Mouse (Mus musculus): ENCODE data around the gene Erc2. TPM values are rescaled to one million over a fixed set of nuclear protein-coding genes. Genes with fewer than 3 reads are reported as not detected.
"Not testable (repeated sequence)": the region's sequence is repeated elsewhere in the genome, so short reads cannot be mapped to it uniquely, and the experiment has no call there.

The Erc2 gene
- total RNA-seq, 2 experiments from 2014 or later = 253 to 265 TPM

DNA sequence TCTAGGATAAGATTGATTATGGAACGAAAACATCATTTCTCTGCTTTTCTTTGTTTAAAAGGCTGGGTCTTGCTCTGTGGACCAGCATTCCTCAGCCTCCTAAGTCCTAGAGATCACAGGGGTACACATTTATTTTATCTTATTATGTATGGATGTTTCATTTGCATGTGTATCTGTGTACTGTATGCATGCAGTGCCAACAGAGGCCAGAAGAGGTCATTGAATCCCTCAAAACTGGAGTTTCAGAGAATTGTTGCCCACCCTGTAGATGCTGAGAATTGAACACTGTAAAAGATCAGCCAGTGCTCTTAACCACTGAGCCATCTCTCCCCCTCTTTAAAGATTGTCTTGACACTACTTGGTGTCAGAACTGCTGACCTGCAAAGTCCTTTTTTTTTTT lies 251.4 kb downstream of the Erc2 start:
- intact Hi-C loops (cut with DNase I) = no loop called here
- no peak for DNase-seq (ENCODE audit: extremely low spot score in 1 of 2, low spot score in 2 of 2)

DNA sequence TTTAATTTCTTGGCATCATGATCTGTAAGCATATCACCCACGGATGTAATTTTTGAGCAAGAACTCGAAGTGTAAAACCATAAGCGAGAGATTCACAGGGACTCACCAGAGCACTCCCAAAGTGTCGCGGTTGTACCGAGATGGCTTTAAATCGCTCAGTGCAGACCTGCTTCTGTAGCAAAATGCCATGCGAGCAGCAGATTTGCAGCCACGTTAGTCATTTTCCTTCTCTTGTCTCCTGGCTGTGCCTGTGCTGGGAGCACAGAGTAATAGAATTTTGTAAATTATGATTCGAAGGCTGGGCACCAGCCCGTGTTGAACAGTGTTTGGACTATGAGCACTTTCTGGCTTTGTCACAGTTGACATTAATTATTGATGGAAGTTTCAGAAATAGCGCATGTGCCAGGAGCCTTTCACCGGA lies 253.8 kb downstream of the Erc2 start:
- DNase-seq (ENCODE audit: extremely low spot score in 1 of 2, low spot score in 2 of 2) = peak; percentile 21 to 49
- intact Hi-C loops (cut with DNase I) = no loop called here

DNA sequence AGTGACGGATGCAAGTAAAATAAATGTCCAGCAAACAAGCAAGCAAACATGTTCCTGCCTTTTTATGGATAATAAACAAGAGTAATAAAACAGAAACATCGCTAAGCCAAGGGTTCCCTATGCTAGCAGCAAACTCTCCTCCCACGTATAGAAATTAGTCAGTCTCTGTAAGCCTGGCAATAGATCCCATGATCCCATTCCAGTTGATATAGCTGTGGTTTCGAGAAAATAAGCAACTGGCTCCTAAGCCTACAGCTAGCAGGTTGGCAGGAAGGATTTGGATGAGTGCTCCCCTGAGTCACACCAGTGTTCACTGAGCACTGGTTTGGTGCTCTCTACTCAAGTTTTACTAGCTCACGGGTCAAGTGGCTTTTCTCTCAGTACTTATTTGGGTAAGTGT lies 259.7 kb downstream of the Erc2 start:
- intact Hi-C loops (cut with DNase I) = no loop called here
- DNase-seq (ENCODE audit: extremely low spot score in 1 of 2, low spot score in 2 of 2) = no peak

DNA sequence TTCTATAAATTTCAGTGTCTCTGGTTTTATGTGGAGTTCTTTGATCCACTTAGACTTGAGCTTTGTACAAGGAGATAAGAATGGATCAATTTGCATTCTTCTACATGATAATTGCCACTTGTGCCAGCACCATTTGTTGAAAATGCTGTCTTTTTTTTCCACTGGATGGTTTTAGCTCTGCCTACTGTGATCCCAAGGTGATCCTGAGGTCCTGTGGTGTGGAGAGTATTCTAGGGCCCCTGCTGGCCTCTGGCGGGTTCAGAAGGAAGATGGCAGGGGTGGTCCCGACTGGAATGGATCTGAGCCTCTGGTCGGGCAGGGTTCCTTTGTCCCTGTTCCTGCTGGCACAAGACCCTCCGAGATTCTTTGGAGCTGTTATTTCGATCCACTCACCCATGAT lies 264.1 kb downstream of the Erc2 start:
- intact Hi-C loops (cut with DNase I); DNase-seq (ENCODE audit: extremely low spot score in 1 of 2, low spot score in 2 of 2): not testable (repeated sequence)

DNA sequence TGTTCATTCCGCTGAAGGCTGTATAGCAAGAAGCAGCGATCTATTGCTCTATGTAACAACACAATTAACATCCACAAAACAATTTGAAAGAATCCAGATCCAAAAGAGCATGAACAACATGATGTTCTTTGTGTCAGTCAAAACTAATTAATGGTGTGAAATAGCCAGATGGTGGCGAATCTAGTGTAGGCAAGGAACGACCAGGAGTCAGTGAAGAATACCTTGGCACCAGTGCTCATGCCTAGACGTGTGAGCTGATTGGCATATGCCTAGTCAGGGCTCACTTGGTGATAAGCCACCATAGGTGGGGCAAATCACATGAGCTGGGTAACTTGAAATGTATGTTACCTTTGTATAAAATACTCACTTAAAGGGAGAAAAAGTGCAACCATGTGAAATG lies 265.3 kb downstream of the Erc2 start:
- DNase-seq (ENCODE audit: extremely low spot score in 1 of 2, low spot score in 2 of 2) = no peak
- intact Hi-C loops (cut with DNase I) = no loop called here

DNA sequence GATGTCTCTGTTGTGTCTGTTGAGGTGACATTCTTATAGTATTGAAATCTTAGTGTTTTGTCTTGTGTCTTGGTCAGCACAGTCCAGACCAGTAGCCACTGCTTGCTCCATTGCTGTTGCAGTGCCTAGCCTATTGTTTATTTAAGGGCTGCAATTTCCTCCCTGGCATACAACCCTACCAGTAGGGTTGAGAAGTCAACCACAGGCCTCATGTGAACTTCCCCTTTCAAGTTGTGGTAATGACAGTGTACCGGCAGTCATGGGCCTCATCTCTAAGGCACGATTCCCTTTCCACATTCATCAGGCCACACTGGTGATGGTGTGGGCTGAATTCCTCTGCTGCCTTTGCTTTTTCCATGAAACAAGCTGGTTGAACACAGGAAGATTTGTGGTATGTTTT lies 267.4 kb downstream of the Erc2 start:
- DNase-seq (ENCODE audit: extremely low spot score in 1 of 2, low spot score in 2 of 2) = no peak
- intact Hi-C loops (cut with DNase I) = no loop called here

DNA sequence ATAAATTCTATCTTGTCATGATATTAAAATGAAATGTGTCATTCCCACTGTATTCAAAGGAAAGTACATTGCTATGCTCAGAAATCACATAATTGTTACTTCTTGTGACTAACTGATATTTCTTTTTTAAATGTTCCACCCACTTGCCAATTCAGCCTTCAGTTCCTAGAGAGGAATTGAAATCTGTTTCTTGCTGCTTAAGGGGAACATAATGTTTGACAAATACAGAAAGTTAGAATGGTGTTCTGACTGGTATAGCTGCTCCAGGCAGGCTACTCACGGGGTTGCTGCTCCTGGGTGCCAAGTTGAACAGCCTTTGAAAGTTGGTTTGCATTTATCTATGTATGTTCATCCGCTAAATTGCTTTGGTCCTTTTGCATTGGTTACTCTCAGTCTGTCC lies 270.2 kb downstream of the Erc2 start:
- DNase-seq (ENCODE audit: extremely low spot score in 1 of 2, low spot score in 2 of 2) = no peak
- intact Hi-C loops (cut with DNase I) = no loop called here

DNA sequence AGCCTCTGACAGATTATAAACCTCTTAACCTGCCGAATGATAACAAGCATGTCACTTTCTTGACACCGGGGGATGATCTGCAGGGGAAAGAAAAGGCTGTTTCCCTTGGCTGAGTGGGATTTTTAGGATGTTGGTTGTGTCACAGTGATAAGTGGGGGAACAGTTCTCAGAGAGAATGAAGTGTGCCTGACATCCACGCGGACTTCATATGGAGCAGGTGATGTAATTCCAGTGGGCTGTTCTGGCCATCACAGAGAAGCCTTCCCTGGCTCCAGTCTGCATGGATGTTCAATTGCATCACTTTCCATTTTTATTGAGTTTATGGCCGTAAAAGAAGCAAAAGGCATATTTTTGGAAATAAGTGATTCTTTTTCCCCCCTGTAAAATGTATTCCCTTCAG lies 279.5 kb downstream of the Erc2 start:
- no peak for DNase-seq (ENCODE audit: extremely low spot score in 1 of 2, low spot score in 2 of 2)
- intact Hi-C loops (cut with DNase I) = no loop called here

DNA sequence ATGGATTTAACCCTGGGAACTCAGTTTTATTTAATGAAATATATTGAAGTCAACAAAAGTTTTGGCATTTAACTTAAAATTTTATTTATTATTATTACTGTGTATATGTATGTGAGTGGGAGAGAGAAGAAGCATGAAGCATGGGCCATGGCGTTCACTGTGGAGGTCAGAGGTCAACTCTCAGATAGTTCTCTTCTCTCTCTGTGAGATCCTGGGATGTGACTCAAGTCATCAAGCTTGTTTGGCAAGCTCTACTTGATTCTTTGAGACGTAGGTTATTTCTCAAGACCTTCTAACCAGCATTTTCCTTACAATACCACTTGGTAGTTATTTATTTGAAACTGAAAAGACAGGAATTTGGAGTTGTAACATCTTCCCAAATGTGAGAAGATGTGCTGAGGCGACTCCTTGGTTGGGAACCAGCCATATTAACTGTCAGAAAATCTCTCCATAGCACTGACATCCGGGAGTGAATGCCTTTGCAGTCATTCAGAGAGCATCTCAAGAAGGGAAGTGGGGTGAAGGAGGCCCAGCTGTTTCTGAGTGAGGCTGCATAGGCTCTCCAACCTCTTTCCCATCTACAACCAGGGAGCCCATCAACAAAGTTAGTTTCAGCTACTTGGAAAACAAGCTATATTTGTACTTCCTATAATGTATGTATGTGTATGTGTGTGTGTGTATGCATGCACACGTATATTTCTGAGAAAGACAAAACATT lies 299.6 kb downstream of the Erc2 start:
- no peak for DNase-seq (ENCODE audit: extremely low spot score in 1 of 2, low spot score in 2 of 2)
- intact Hi-C loops (cut with DNase I) = no loop called here

DNA sequence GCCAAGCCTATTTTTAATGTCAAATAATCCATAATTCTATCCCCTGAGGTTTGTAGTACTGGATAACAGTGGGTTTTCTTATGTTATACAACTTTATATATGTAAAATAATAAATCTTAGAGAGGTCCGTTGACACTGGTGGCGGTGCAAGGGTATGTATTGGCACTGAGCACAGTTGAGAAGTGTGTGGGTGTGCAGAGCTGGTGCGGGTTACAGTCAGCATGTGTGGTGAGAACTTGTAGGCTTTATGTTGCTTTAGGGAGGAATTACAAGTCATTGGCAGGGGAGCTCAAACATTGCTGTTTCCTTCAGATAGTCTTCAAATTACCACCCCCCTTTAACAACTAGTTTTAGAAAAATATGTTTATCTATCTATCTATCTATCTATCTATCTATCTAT lies 305.1 kb downstream of the Erc2 start:
- intact Hi-C loops (cut with DNase I) = no loop called here

DNA sequence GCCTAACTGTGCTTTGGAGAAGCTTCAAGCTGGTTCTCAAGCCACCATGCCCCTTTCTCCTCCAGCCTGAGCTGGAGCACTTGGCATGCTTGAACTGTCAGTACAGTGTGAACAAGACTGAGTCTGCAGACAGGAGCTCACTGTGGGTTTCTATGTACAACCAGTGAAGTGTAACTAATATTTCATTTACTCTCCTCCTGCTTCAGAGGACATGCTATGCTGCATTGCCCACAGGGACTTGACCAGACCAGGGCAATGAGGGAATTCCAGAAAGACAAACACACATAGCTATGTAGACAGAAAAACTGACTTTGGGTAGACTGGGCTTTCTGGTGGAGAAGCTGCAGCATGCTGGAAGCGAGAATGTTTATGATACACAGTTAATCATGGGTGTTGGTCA lies 311.3 kb downstream of the Erc2 start:
- DNase-seq (ENCODE audit: extremely low spot score in 1 of 2, low spot score in 2 of 2) = no peak
- intact Hi-C loops (cut with DNase I) = no loop called here

More for the DNA sequence above, 305.1 kb downstream of the Erc2 start:
- no peak for DNase-seq (ENCODE audit: extremely low spot score in 1 of 2, low spot score in 2 of 2)

DNA sequence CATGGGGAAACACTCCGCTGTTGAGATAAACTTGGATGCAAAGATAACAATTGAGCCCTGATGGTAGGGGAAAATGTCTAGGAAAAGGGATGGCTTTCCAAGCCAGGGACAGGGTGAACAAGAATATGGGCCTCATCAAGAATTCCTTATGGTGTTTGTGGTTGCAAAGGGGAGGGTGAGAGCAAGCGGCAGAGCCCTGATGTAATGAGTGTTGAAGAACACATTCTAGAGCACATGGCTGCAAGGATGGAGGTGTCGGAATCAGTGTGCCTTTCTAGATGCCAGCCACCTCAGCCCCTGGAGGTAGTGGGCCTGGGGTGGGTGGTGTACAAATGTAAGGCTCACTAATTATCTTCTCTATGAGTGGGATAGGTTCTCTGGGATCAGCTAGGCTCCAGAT lies 313.5 kb downstream of the Erc2 start:
- DNase-seq (ENCODE audit: extremely low spot score in 1 of 2, low spot score in 2 of 2) = no peak

DNA sequence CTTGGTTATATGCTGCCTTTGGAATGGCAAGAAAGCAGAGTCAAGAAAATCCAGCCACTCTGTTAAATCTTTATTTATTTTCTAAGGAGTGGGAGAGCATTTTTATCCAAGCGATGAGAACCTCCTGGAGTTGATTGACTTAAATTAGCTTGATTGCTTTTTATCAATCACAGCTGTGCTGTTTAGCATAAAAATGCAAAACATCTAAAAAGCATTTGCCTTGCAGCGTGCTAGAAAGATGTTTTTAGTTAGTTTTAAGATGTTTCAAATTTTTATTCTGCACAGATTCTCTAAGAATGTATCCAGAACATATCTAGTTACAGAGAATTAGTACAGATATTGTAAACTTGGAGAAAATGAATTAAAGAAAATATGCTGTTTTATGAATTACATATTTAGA lies 315.7 kb downstream of the Erc2 start:
- DNase-seq (ENCODE audit: extremely low spot score in 1 of 2, low spot score in 2 of 2) = no peak
- intact Hi-C loops (cut with DNase I) = no loop called here

More for the DNA sequence above, 313.5 kb downstream of the Erc2 start:
- intact Hi-C loops (cut with DNase I) = no loop called here

DNA sequence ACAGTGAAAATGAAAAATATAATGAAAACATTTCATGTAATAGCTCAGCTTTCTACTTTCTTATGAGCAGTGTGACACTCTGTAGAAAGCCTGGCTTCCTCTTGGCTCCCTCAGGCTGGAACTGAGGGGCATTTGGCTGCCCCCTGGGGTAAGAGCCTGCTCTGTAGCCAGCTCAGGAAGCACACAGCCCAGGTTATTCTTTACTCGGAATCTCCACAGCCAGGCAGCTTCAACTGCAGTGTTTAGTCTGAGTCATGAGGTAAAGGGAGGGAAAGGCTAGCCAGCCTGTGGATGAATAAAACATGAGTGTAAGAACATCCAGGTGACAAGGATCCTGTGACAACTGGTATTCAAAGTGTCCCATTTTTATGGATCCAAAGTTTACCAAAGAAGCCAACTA lies 323.0 kb downstream of the Erc2 start:
- DNase-seq (ENCODE audit: extremely low spot score in 1 of 2, low spot score in 2 of 2) = no peak
- intact Hi-C loops (cut with DNase I) = no loop called here

DNA sequence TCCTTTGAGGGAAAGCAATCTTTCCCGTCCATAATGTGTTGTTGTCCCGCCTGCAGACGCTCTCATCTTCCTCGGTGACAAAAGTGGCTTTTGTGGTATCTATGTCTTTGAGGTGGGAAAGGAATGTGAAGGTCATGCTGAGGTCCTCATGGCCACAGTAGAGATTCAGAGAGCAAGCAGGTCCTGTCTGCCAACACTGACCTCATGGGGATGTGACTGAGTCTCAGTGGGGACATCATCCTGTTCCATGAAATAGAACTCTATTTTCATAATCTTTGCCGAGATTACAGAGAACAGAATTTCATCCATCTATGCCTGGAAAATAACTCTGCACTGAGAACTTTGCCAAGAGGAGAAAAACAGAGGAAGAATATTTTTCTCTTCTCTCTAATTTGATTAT lies 324.0 kb downstream of the Erc2 start:
- DNase-seq (ENCODE audit: extremely low spot score in 1 of 2, low spot score in 2 of 2) = no peak
- intact Hi-C loops (cut with DNase I) = no loop called here

DNA sequence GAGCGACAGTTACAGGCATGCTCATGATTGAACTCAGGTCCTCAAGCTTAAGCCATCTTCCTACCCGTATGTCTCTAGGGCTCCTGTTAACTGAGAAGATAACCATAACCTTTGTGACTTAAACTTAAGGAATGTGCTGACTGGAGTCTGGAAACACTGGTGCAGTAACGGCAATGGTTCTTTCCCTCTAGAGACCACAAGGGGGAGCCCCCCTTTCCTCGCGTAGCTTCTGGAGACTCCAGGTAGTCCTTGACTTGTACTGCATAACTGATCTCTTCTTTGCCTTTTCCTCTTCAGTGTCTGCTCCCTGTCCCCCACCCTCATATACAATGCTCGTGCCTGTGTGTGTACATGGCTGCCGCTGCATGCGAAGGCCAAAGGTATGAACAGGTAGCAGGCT lies 326.2 kb downstream of the Erc2 start:
- no peak for DNase-seq (ENCODE audit: extremely low spot score in 1 of 2, low spot score in 2 of 2)
- intact Hi-C loops (cut with DNase I) = no loop called here

DNA sequence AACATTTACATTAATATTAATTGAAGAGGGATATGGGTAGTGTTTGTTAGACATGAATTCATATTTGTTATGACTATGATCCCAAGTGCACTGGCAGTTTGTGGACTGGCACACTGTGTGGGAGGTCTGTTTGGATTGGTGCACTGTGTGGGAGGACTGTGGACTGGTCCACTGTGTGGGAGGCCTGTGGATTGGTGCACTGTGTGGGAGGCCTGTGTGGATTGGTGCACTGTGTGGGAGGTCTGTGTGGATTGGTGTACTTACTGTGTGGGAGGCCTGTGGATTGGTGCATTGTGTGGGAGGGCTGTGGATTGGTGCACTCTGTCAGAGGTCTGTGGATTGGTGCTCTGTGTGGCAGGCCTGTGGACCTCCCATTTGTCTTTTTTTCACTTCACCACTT lies 331.6 kb downstream of the Erc2 start:
- intact Hi-C loops (cut with DNase I) = no loop called here
- no peak for DNase-seq (ENCODE audit: extremely low spot score in 1 of 2, low spot score in 2 of 2)

DNA sequence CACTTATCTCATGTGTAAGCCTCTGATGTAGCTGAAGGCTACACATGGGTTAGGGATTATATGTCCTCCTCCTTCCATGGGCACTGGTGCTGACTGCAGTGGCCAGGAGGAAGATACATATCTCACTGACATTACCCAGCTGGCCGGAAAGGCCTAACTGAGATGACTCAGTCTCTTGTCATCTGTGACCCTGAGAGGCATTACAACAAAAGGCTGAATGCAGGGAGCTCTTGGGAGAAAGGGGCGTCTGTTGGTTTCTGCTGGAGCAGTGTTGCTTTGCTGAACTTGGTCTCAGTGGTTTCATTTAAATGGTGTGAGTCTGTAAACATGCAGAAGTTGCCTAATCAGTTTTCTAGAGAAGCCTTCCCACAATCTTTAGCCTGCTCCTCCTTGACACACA lies 334.6 kb downstream of the Erc2 start:
- intact Hi-C loops (cut with DNase I) = no loop called here
- no peak for DNase-seq (ENCODE audit: extremely low spot score in 1 of 2, low spot score in 2 of 2)

DNA sequence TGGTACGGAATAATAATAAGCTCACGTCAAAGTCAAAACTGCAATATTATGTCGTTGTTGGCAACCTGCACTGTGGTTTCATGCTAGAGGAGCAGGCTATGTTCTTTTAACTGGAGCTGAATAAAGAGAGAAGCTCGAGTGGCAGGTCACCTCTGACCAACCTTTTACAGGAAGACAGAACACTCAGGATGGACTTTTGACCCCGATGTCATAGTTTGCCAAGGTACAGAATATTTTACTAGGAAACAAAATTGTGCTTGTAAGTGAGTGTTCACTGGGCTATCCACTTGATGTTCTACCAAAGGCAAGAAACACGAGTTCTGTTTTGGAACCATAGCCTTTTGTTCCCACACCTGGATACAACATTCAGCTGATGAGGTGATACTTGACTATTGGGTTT lies 351.5 kb downstream of the Erc2 start:
- intact Hi-C loops (cut with DNase I) = no loop called here

DNA sequence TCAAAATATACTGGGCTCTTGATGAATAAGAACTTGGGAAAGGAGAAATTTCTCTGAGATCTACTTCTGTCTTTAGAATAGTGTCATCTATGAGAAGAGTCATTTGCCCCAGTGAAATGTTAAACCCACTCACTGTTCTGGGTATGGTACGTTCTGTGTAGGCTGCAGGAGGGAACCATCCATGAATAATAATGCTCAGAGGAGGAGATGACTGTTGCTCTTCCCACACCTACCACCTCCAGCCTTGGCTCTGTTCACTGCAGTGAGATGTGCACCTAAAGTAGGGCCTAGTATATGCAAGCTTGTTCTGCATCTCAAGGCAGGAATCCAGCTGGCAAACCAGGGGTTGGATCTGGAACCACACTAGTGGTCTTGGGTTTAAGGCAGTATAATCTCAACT lies 353.4 kb downstream of the Erc2 start:
- intact Hi-C loops (cut with DNase I) = no loop called here
- no peak for DNase-seq (ENCODE audit: extremely low spot score in 1 of 2, low spot score in 2 of 2)

More for the DNA sequence above, 351.5 kb downstream of the Erc2 start:
- DNase-seq (ENCODE audit: extremely low spot score in 1 of 2, low spot score in 2 of 2) = no peak

DNA sequence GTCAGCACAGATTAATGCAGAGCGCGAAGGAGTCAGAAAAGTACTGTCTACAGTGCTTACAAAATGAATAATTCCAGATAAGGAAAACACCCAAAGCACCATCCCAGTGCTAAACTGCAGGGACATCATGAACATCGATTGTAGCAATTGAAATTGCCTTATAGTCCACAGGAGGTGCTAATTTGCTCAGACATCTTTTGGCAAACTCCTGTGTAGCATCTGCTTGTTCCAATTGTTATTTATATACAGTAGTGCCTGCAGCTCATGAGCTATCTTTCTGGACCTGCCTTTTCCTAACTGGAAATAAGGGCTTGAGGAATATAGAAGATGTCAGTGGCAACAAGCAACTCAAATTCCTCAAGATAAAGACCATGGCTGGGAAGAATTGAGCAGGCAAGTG lies 362.5 kb downstream of the Erc2 start:
- intact Hi-C loops (cut with DNase I) = no loop called here
- DNase-seq (ENCODE audit: extremely low spot score in 1 of 2, low spot score in 2 of 2) = no peak
